Mouse (Mus musculus): ENCODE results near the gene Ext2. TPM values are rescaled to one million over a fixed set of nuclear protein-coding genes. Genes with fewer than 3 reads are reported as not detected.

Gene Ext2
- total RNA-seq, 4 experiments from 2014 or later, result 51.4 to 59.1 (median 55.9) TPM

DNA sequence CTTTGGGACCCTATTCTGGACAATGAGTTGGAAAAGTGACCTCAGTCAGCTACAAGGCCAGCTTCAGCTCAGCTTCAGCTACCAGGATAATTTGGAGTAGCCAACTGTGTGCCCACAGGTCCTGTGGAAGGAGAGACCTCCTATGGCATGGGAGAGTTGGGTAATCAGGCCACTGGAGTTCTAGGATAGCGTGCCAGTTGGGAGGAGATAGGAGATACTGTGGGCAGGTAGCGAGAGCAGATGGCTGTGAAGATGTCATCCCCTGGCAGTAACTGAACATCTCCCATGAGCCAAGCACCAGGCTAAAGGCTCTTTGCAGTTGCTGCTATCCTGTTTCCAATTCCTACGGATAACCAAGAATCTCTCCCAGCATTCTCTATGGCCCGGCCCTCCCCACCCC is 187.8 kb downstream of the Ext2 start:
- no peak for DNase-seq (ENCODE audit: low spot score in 2 of 2)

DNA sequence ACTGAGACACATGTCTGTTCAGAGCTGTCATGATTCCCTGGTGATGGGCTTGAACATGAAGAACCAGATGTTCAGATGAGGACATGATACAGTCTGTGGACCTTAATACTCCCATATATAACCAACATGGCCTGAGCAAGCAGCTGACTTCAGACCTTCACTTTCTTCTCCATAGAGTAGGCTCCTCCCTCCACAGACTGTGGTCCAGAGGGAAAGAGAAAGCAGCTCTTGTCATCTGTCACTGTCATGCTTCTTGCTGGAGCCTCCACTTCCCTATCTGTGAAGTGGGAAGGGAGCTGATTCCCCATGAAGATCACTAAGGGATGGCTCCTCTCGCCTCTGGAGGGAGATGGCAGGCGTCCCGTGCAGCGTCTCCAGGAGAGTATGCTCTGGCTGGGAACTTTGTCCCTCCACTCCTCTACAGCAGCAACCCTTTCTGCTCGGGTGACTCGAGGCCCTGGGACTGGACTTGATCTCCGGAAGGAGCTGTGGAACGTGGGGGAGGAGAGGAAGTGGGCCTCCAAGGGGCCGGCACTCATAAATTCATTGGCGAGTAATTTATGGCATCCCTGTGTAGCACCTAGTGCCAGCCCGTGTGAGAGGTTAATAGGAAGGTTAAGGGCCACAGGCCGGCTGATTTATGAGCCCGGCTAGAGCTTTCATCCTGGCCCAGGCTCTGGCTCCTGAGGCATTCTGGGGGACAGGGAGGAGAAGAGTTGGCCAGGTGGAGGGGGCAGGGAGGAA is 197.5 kb downstream of the Ext2 start:
- DNase-seq (ENCODE audit: low spot score in 2 of 2), result no peak

DNA sequence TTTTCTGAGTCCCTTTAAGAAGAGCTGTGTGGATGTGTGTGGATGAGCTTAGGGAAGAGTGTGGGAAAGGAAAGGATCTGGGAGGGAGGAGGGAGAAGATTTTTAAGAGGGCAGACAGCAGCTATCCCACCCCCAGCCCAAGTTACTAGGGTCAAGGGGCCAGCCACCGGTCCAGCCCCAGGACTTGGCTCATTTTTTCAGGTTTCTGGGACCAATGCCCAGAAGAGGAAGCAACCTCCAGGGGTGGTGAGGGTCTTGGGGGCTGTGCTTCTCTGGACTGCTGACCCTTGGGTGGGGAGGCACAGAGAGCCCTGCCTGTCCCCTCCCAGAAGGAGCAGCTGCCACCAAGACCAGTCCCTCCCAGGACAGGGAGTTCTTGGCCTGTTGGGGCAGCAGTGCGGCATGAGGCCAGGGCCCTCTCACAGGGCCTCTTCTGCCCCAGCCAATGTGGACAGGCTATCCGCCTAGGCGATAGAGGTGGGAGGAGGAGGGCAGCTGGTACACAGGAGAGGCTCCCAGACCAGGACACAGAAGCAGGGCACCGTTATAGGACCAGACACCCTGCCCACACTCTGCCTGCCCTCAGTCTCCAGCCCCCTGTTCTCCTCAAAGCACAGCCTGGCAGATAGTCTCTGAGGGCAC is 203.0 kb downstream of the Ext2 start:
- DNase-seq (ENCODE audit: low spot score in 2 of 2), result no peak

DNA sequence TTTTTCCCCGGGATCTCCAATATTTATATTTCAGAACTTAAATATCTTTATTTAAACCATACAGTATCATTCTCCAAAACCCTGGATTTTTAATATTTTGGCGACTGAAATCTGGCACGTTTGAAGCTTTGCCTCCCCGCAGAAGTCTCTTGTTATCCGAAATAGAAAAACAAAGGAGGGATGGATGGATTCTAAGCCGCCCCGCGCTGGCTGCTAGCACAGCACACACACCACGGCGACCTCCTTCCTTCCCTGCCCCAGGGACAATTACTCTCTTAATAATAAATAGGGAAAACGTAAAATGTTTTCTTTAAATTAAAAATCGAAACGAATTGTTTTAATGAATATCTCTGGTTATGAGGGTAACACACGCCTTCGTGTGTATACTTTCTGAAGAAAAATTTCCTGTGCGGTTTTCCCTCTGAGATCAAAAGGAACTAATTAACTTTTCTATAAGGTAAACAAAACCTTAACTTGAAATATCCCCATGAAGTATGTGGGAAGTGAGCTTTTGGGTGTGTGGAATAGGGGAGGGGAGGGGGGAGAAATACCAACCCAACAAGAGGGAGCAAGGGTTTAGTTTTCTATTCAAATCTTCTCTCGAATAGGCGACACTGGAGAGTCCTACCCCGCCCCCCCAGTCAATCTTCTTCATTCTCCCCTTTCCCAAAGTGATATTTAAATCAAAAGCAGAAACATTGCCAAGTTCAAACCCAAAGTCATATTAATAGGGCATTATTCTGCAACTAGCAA is 203.7 kb downstream of the Ext2 start:
- no peak for DNase-seq (ENCODE audit: low spot score in 2 of 2)

DNA sequence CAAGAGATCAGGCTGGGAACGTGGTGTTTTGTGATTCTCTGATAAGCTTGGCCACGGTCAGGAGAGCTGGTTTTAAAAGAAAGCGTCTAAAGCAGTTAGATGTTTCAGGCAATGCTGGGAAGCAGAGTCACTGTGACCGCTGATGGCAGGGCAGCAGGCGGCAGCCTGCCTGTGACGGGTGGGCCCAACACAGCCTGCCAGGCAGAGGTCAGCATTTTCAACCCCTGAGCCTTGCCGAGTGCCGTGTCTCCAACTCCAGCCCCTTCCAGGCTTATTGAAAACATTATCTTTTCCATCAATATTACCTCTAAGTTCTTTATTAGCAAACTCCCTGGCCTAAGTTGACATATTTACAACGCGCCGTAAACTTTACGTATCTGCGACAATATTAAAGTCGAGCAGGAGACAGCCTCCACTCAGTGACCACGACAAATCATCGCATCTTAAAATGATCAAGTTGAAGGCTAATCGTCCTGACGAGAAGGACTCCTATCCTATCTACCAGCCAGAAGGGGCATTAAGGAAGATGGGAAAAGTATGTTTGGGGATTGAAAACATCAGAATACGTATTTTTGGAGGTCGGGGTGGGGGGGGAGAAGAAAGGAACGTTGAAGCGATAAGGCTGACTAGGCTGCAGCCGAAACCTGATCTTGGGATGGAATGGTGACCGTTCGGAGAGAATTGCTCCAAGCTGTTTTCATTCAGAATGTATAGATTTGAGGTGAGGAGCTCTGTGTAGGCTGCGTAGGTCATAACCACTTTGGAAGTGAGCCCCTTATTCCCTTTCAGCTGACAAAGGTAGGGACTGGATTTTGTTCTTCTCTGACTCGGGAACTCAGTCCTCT is 206.3 kb downstream of the Ext2 start:
- no peak for DNase-seq (ENCODE audit: low spot score in 2 of 2)

DNA sequence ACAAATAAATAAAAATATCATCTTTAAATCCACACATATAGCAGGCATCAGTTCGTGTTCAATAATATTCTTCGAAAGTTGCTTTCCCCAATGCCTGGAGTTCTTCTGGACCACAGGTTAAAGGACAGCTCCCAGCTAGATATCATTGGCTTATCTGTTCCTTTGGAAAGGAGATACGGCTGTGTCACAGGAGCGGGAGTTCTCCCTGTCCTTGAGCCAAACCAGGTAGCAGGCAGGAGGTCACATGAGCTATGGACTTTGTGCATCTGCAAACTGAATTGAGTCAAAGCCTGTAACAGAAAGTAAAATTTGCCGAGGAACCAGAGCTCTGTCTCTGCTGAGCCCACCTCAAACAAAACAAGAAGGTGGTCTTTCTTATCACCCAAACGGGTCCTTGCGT is 209.3 kb downstream of the Ext2 start:
- DNase-seq (ENCODE audit: low spot score in 2 of 2), result no peak

Other genes with a start within 250 kb of the Ext2 start
- 1 to 10 TPM in 2 of 4 experiments, under 1 TPM in 2; 0.91 to 1.8 (median 1.2) TPM for gene Alx4, start 180.2 kb downstream of the Ext2 start, total RNA-seq (2022)
- 1 to 10 TPM; 3.9 to 5.7 (median 4.5) TPM for gene Accs, start 27.4 kb upstream of the Ext2 start, total RNA-seq (2022)
- gene Accsl, start 46.6 kb upstream of the Ext2 start, total RNA-seq (2022), result 1 to 10 TPM in 1 of 4 experiments, under 1 TPM in 1, not detected in 2; 0.21 to 1.1 TPM
- gene Gm13889, start 134.6 kb upstream of the Ext2 start, total RNA-seq (2022), result 10 to 100 TPM; 36.9 to 47.4 (median 41.8) TPM
- not detected for gene Gm27027, start 173.8 kb upstream of the Ext2 start, total RNA-seq (2022)
- gene Alkbh3, start 188.2 kb upstream of the Ext2 start, total RNA-seq (2022), result 10 to 100 TPM; 26.5 to 31.5 (median 30.3) TPM

Measured in left cerebral cortex, adult 8-10 months (tissue).